Mouse (Mus musculus) lung, postnatal 14 days (tissue): ENCODE measurements around the gene Olfr576.

ENCODE experiments used
- DNase-seq: peaks from one replicate; pipeline ENCODE4 v3.0.0; 2021

Olfr576 gene

GRCm38 (mm10) chr7:102962360-102962759, at the start of gene Olfr576:
TSS of gene Olfr576 (plus strand) at chr7:102962660.
- no peak for DNase-seq

- no peak for DNase-seq
Observed at GRCm38 (mm10) chr7:102915261-102915660, 47.2 kb upstream of the Olfr576 start.

GRCm38 (mm10) chr7:102916405-102916804, 46.1 kb upstream of the Olfr576 start:
- DNase-seq, result no peak

- no peak for DNase-seq
Observed at GRCm38 (mm10) chr7:102917032-102917875, 45.2 kb upstream of the Olfr576 start, which contains the start of gene Olfr571. TSS of gene Olfr571 (minus strand) at chr7:102917536.

- DNase-seq, result peak; percentile 35
Observed at GRCm38 (mm10) chr7:102919632-102920031, 42.8 kb upstream of the Olfr576 start.

GRCm38 (mm10) chr7:102924109-102924508, 38.4 kb upstream of the Olfr576 start, which contains the start of gene Olfr572:
TSS of gene Olfr572 (plus strand) at chr7:102924409.
- no peak for DNase-seq

GRCm38 (mm10) chr7:102927105-102927504, 35.4 kb upstream of the Olfr576 start:
- no peak for DNase-seq

- no peak for DNase-seq
Observed at GRCm38 (mm10) chr7:102942475-102942874, 20.0 kb upstream of the Olfr576 start, which contains the start of gene Olfr573-ps1. TSS of gene Olfr573-ps1 (minus strand) at chr7:102942575.

GRCm38 (mm10) chr7:102943417-102943816, 19.0 kb upstream of the Olfr576 start:
- no peak for DNase-seq

- DNase-seq, result no peak
Observed at GRCm38 (mm10) chr7:102948167-102948566, 14.3 kb upstream of the Olfr576 start, which contains the start of gene Olfr574. TSS of gene Olfr574 (plus strand) at chr7:102948467.

GRCm38 (mm10) chr7:102950732-102951131, 11.7 kb upstream of the Olfr576 start:
- no peak for DNase-seq

GRCm38 (mm10) chr7:102958137-102958536, 4.3 kb upstream of the Olfr576 start:
- no peak for DNase-seq

- no peak for DNase-seq
Observed at GRCm38 (mm10) chr7:102958593-102958992, 3.9 kb upstream of the Olfr576 start, which contains the start of gene Olfr575. TSS of gene Olfr575 (minus strand) at chr7:102958775.

GRCm38 (mm10) chr7:102974399-102974798, 11.9 kb downstream of the Olfr576 start:
- no peak for DNase-seq

- DNase-seq, result no peak
Observed at GRCm38 (mm10) chr7:102975843-102976242, 13.4 kb downstream of the Olfr576 start, which contains the start of gene Olfr577. TSS of gene Olfr577 (minus strand) at chr7:102975943.

GRCm38 (mm10) chr7:102989224-102989623, 26.8 kb downstream of the Olfr576 start, which contains the start of gene Olfr578:
TSS of gene Olfr578 (minus strand) at chr7:102989324.
- no peak for DNase-seq
